Mouse (Mus musculus): ENCODE measurements around the gene Drd3. TPM values are rescaled to one million over a fixed set of nuclear protein-coding genes. Genes with fewer than 3 reads are reported as not detected.

Drd3 gene
- polyA plus RNA-seq (2014; fragmentation: Nextera tagmentation; extraction: Ambion mirVana) = not detected in 2 replicates

DNA sequence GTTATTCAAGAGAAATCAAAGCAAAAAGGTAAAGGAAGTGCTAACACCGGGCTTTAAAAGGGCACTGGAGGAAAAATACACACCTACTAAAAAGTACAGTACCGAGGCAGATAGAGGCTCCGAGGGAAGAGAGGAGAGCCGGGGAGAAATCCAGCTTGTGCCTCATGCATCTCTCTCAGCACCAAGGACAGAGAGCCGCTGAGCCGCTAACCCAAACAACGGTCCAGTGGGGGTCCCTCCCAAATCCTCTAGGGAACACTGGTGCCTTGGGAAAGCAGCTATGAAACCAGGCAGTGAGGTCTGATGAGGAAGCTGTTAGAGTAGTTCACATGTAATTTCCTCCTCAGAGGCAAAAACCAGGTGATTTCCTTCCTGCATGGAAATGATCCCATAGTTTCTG is at the start of gene Drd3:
Gene Drd3 (plus strand): TSS at position 276 of the 400 bp plus-strand sequence.
- ATAC-seq (replicated peaks; ENCODE audit: low FRiP score, low TSS enrichment, low read depth) (no peak), DNase-seq (ENCODE audit: low spot score) (peak; percentile 63)
- Histone ChIP-seq H3K4me3 (ENCODE audit: low read depth, low read length) (no peak within 1 kb of the TSS), H3K4me1 (replicated peaks; ENCODE audit: control insufficient read depth, insufficient read depth, low read length) (no peaks in the 10 kb centered on the region), H3K27ac (ENCODE audit: low read depth) (no peak within 1 kb of the TSS), H3K36me3 (ENCODE audit: control insufficient read depth, insufficient read depth, low read length) (no peaks in the 10 kb centered on the region), H3K9me3 (ENCODE audit: control insufficient read depth, low read length) (no peaks in the 10 kb centered on the region), H3K27me3 (replicated peaks; ENCODE audit: control insufficient read depth, insufficient read depth, low read length) (no peaks in the 10 kb centered on the region), H3K4me2 (ENCODE audit: low read length) (no peak within 1 kb of the TSS), H3K9ac (ENCODE audit: low read length) (no peak within 1 kb of the TSS)
- WGBS = 9% methylated on average over 7 of the region's 7 CpGs

DNA sequence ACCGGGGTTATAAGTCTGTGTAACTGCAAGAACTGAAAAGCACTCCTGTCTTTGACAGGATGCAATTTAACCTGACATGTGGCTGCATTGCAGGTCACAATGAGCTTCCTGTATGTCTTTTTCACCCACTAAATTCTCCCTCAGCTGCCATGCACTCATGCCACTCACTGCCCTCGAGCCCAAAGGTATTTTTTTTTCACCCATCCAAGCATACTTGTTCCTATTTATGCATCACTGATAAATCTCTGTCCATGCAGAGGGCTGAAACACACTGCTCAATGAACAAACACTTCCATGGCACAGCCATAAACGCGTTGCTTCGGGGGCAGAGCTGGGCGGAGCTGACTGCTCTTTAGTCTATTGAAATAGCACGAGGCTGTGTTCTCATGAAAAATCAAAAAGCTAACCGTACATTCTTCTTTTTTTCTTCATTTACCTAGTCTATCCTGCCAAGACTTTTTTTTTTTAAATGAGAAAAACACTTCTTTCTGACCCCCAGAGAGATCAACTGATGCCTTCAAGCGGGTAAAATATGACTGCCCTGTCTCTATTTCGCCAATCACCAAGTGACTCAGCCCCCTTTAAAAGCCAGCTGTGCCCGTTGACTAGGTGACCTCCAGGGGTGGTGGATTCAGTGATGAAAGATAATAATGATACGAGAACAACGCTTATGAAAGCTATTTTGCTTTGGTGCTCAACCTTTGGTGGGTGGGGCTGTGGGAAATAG is 45.3 kb upstream of the Drd3 start:
- H3K4me3 ChIP-seq (ENCODE audit: low read depth, low read length) = no peak overlapping the region
- no peaks in the 10 kb centered on the region for H3K36me3 ChIP-seq (ENCODE audit: control insufficient read depth, insufficient read depth, low read length)
- no peak overlapping the region for H3K4me2 ChIP-seq (ENCODE audit: low read length)
- H3K9ac ChIP-seq (ENCODE audit: low read length) = no peak overlapping the region
- DNase-seq (ENCODE audit: low spot score) (no peak), ATAC-seq (replicated peaks; ENCODE audit: low FRiP score, low TSS enrichment, low read depth) (no peak)
- WGBS = 67% methylated on average over 13 of the region's 13 CpGs
- no peak overlapping the region for H3K27ac ChIP-seq (ENCODE audit: low read depth)
- H3K9me3 ChIP-seq (ENCODE audit: control insufficient read depth, low read length) = no peaks in the 10 kb centered on the region
- H3K4me1 ChIP-seq (replicated peaks; ENCODE audit: control insufficient read depth, insufficient read depth, low read length) = no peaks in the 10 kb centered on the region
- no peaks in the 10 kb centered on the region for H3K27me3 ChIP-seq (replicated peaks; ENCODE audit: control insufficient read depth, insufficient read depth, low read length)

DNA sequence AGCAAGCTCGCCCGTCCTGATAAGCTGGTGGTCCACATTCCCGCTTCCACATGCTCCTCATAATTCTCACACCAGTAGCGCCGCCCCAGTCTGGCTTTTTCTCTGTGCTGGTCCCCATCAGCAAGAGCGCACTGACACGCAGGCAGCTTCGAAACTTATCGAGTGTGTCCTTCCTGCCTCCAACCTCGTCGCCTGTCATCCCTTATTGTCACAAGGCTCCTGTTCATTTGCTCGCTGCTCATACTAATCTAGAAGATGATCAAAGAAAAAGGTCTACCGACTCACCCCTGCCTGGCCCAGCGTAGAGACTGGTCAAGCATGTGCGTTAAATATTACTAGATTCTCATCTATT is 44.8 kb upstream of the Drd3 start:
- Histone ChIP-seq H3K4me2 (ENCODE audit: low read length) (no peak overlapping the region), H3K4me3 (ENCODE audit: low read depth, low read length) (no peak overlapping the region), H3K9ac (ENCODE audit: low read length) (no peak overlapping the region), H3K36me3 (ENCODE audit: control insufficient read depth, insufficient read depth, low read length) (no peaks in the 10 kb centered on the region), H3K4me1 (replicated peaks; ENCODE audit: control insufficient read depth, insufficient read depth, low read length) (no peaks in the 10 kb centered on the region), H3K27ac (ENCODE audit: low read depth) (no peak overlapping the region), H3K9me3 (ENCODE audit: control insufficient read depth, low read length) (no peaks in the 10 kb centered on the region), H3K27me3 (replicated peaks; ENCODE audit: control insufficient read depth, insufficient read depth, low read length) (no peaks in the 10 kb centered on the region)
- DNase-seq (ENCODE audit: low spot score) (no peak), ATAC-seq (replicated peaks; ENCODE audit: low FRiP score, low TSS enrichment, low read depth) (no peak)
- WGBS = 74% methylated on average over 15 of the region's 15 CpGs

DNA sequence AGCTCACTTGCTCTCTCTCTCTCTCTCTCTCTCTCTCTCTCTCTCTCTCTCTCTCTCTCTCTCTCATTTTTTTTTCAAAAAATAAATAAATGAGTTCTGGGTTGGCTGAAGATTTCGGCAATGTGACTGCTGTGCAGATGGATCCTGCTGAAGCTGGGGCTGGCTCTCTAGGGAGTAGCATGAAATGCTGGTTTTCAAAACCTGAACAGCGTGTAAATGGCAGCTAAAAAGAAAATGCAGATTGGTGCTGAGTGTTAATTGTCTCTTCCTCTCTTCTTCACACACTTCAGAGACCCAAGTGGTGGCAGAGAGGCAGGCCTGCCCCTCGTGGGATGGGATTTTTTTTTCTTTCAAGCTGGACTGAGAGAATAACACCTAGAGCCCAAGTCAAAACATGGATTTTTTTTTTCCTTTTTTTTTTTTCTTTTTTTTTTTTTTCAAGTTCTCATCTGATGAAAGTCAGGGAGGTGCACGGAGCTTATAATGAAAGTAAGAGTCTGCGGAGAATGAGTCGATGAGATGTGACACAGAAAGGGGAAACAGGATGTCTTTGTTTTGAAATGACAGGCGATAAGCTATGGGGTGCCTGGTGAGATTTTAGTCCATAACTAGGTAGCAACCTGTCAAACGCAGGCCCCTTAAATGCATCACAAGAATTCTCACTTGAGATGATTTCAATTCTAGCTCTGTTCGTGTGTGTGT is 44.2 kb upstream of the Drd3 start:
- no peaks in the 10 kb centered on the region for H3K4me1 ChIP-seq (replicated peaks; ENCODE audit: control insufficient read depth, insufficient read depth, low read length)
- H3K4me3 ChIP-seq (ENCODE audit: low read depth, low read length) = no peak overlapping the region
- H3K27ac ChIP-seq (ENCODE audit: low read depth) = no peak overlapping the region
- ATAC-seq (replicated peaks; ENCODE audit: low FRiP score, low TSS enrichment, low read depth) = no peak
- no peak overlapping the region for H3K4me2 ChIP-seq (ENCODE audit: low read length)
- no peaks in the 10 kb centered on the region for H3K36me3 ChIP-seq (ENCODE audit: control insufficient read depth, insufficient read depth, low read length)
- H3K9me3 ChIP-seq (ENCODE audit: control insufficient read depth, low read length) = no peaks in the 10 kb centered on the region
- no peak for DNase-seq (ENCODE audit: low spot score)
- H3K9ac ChIP-seq (ENCODE audit: low read length) = no peak overlapping the region
- WGBS = 63% methylated on average over 9 of the region's 9 CpGs
- no peaks in the 10 kb centered on the region for H3K27me3 ChIP-seq (replicated peaks; ENCODE audit: control insufficient read depth, insufficient read depth, low read length)

GRCm38 (mm10) chr16:43710134-43710475 is 43.7 kb upstream of the Drd3 start:
- ATAC-seq (replicated peaks; ENCODE audit: low FRiP score, low TSS enrichment, low read depth) = no peak
- Histone ChIP-seq H3K27ac (ENCODE audit: low read depth) (no peak overlapping the region), H3K4me2 (ENCODE audit: low read length) (no peak overlapping the region), H3K36me3 (ENCODE audit: control insufficient read depth, insufficient read depth, low read length) (no peaks in the 10 kb centered on the region), H3K9ac (ENCODE audit: low read length) (no peak overlapping the region), H3K4me1 (replicated peaks; ENCODE audit: control insufficient read depth, insufficient read depth, low read length) (no peaks in the 10 kb centered on the region), H3K9me3 (ENCODE audit: control insufficient read depth, low read length) (no peaks in the 10 kb centered on the region), H3K4me3 (ENCODE audit: low read depth, low read length) (no peak overlapping the region), H3K27me3 (replicated peaks; ENCODE audit: control insufficient read depth, insufficient read depth, low read length) (no peaks in the 10 kb centered on the region)
- no peak for DNase-seq (ENCODE audit: low spot score)
- 66% methylated on average over 6 of the region's 6 CpGs for WGBS

DNA sequence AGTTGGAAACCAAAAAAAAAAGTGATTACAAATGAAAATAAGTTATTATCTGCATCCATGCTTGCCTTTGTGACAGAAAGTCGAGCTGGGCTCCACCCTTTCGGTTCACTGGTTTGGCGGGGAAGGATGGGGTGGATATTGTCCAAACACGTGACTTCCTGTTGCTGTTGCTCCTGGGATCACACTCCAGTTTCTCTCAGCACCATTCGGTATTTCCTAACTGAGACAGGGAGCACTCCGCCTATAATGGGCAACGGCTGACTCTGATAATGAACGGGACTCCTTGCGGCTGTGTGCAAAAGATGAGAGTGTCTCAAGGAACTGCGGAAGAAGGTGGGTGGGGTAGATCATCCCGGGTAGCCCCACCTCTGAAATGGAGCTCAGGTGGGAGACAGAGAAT is 43.2 kb upstream of the Drd3 start:
- ATAC-seq (replicated peaks; ENCODE audit: low FRiP score, low TSS enrichment, low read depth) = no peak
- no peaks in the 10 kb centered on the region for H3K9me3 ChIP-seq (ENCODE audit: control insufficient read depth, low read length)
- H3K4me1 ChIP-seq (replicated peaks; ENCODE audit: control insufficient read depth, insufficient read depth, low read length) = no peaks in the 10 kb centered on the region
- no peak overlapping the region for H3K27ac ChIP-seq (ENCODE audit: low read depth)
- H3K36me3 ChIP-seq (ENCODE audit: control insufficient read depth, insufficient read depth, low read length) = no peaks in the 10 kb centered on the region
- H3K4me2 ChIP-seq (ENCODE audit: low read length) = no peak overlapping the region
- 81% methylated on average over 11 of the region's 11 CpGs for WGBS
- H3K4me3 ChIP-seq (ENCODE audit: low read depth, low read length) = no peak overlapping the region
- DNase-seq (ENCODE audit: low spot score) = no peak
- H3K9ac ChIP-seq (ENCODE audit: low read length) = no peak overlapping the region
- H3K27me3 ChIP-seq (replicated peaks; ENCODE audit: control insufficient read depth, insufficient read depth, low read length) = no peaks in the 10 kb centered on the region

- Histone ChIP-seq H3K9ac (ENCODE audit: low read length) (no peak overlapping the region), H3K4me1 (replicated peaks; ENCODE audit: control insufficient read depth, insufficient read depth, low read length) (no peaks in the 10 kb centered on the region), H3K4me2 (ENCODE audit: low read length) (no peak overlapping the region), H3K27ac (ENCODE audit: low read depth) (no peak overlapping the region), H3K9me3 (ENCODE audit: control insufficient read depth, low read length) (no peaks in the 10 kb centered on the region), H3K27me3 (replicated peaks; ENCODE audit: control insufficient read depth, insufficient read depth, low read length) (no peaks in the 10 kb centered on the region), H3K4me3 (ENCODE audit: low read depth, low read length) (no peak overlapping the region), H3K36me3 (ENCODE audit: control insufficient read depth, insufficient read depth, low read length) (no peaks in the 10 kb centered on the region)
- WGBS = 92% methylated on average over 7 of the region's 7 CpGs
- DNase-seq (ENCODE audit: low spot score) (no peak), ATAC-seq (replicated peaks; ENCODE audit: low FRiP score, low TSS enrichment, low read depth) (no peak)
These were observed 42.5 kb upstream of the Drd3 start for GRCm38 (mm10) chr16:43711361-43711760.

DNA sequence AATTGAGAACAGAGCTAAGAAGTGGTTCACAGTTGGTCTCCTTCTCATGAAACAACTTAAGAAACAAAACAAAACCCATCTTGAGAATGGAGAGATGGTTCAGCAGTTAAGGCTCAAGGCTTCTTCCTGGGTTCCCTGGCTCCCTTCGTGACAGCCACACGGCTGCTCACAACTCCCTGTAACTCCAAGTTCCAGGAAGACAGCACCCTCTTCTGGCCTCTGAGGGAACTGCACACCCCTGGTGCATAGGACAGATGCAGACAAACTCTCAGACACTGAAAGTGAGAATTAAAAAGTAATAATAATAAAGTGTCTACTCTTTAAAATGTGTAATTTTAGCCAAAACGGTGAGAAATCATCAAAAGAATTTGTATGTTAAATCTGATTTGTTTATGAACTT is 29.4 kb upstream of the Drd3 start:
- no peak overlapping the region for H3K4me3 ChIP-seq (ENCODE audit: low read depth, low read length)
- no peaks in the 10 kb centered on the region for H3K36me3 ChIP-seq (ENCODE audit: control insufficient read depth, insufficient read depth, low read length)
- no peaks in the 10 kb centered on the region for H3K4me1 ChIP-seq (replicated peaks; ENCODE audit: control insufficient read depth, insufficient read depth, low read length)
- 74% methylated on average over 3 of the region's 3 CpGs for WGBS
- no peaks in the 10 kb centered on the region for H3K27me3 ChIP-seq (replicated peaks; ENCODE audit: control insufficient read depth, insufficient read depth, low read length)
- no peak for ATAC-seq (replicated peaks; ENCODE audit: low FRiP score, low TSS enrichment, low read depth)
- H3K4me2 ChIP-seq (ENCODE audit: low read length) = no peak overlapping the region
- no peak overlapping the region for H3K27ac ChIP-seq (ENCODE audit: low read depth)
- no peaks in the 10 kb centered on the region for H3K9me3 ChIP-seq (ENCODE audit: control insufficient read depth, low read length)
- H3K9ac ChIP-seq (ENCODE audit: low read length) = no peak overlapping the region
- DNase-seq (ENCODE audit: low spot score) = no peak

Measured in intestine, embryonic 14.5 days (tissue).